Mouse (Mus musculus): Measurements from ENCODE around the gene Nup62. TPM values are rescaled to one million over a fixed set of nuclear protein-coding genes. Genes with fewer than 3 reads are reported as not detected.
A peak's percentile ranks its signal among the peaks of the same experiment; 100 is the strongest.

The Nup62 gene
- polyA plus RNA-seq, 2 experiments: 31.5 to 44.8 TPM

DNA sequence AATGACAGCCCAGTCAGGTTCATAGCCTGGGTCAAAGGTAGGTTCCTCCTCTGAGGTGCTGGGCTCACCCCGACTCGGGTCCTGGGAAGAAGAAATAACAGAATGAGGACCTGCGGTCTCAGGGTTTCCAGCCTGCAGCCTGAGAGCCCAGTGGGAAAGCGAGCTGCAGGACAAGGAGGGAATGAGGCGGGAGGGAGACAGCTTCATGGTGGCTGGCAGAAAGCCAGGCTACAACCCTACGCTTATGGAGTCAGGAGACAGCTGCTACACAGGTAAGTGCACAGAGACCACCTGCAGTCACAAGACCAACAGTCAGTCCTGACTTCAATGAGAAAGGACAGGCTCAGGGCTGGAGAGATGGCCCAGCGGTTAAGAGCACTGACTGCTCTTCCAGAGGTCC lies 30.9 kb downstream of the Nup62 start:
- ATAC-seq (ENCODE audit: insufficient read depth): no peak
- DNase-seq (ENCODE audit: low read depth in 3 of 3, low spot score in 3 of 3): no peak
- no peak overlapping the region for H3K9ac ChIP-seq (replicated peaks)
- no peak overlapping the region for H3K4me2 ChIP-seq (ENCODE audit: low read depth)
- 80% methylated on average over 7 of the region's 7 CpGs for WGBS (ENCODE audit: insufficient replicate concordance)
- TF ChIP-seq CTCF (IDR thresholded peaks at IDR 0.05; ENCODE audit: low read depth): no peak
- TF ChIP-seq EP300 (IDR thresholded peaks at IDR 0.05; ENCODE audit: low read depth): no peak
- no peak overlapping the region for H3K27ac ChIP-seq
- no peaks in the 10 kb centered on the region for H3K27me3 ChIP-seq (ENCODE audit: control insufficient read depth, insufficient read depth, low read length)
- H3K4me3 ChIP-seq (ENCODE audit: insufficient read depth in 1 of 2, low read depth in 2 of 2, low read length in 2 of 2): no peak overlapping the region
- H3K4me1 ChIP-seq (replicated peaks; ENCODE audit: control insufficient read depth in 2 of 2, insufficient read depth in 2 of 2, low read length in 1 of 2): peaks cover 15 to 21% of the 10 kb centered on the region in 2 experiments
- H3K36me3 ChIP-seq (replicated peaks; ENCODE audit: control insufficient read depth, insufficient read depth, low read depth): peaks cover 7% of the 10 kb centered on the region
- H3K9me3 ChIP-seq (ENCODE audit: control insufficient read depth, low read length): no peaks in the 10 kb centered on the region

GRCm38 (mm10) chr7:44847772-44848171 lies 31.9 kb downstream of the Nup62 start:
- Histone ChIP-seq H3K4me3 (ENCODE audit: insufficient read depth in 1 of 2, low read depth in 2 of 2, low read length in 2 of 2) (peak overlapping the region; percentile 80 to 90), H3K4me2 (ENCODE audit: low read depth) (peak overlapping the region; percentile 97), H3K9me3 (ENCODE audit: control insufficient read depth, low read length) (no peaks in the 10 kb centered on the region), H3K9ac (replicated peaks) (peak overlapping the region; percentile 54), H3K27ac (peak overlapping the region; percentile 24), H3K36me3 (replicated peaks; ENCODE audit: control insufficient read depth, insufficient read depth, low read depth) (peaks cover 7% of the 10 kb centered on the region), H3K4me1 (replicated peaks; ENCODE audit: control insufficient read depth in 2 of 2, insufficient read depth in 2 of 2, low read length in 1 of 2) (peaks cover 15 to 22% of the 10 kb centered on the region in 2 experiments), H3K27me3 (ENCODE audit: control insufficient read depth, insufficient read depth, low read length) (no peaks in the 10 kb centered on the region)
- DNase-seq (ENCODE audit: low read depth in 3 of 3, low spot score in 3 of 3): no peak
- TF ChIP-seq EP300 (IDR thresholded peaks at IDR 0.05; ENCODE audit: low read depth): no peak
- TF ChIP-seq CTCF (IDR thresholded peaks at IDR 0.05; ENCODE audit: low read depth): no peak
- no peak for ATAC-seq (ENCODE audit: insufficient read depth)
- WGBS (ENCODE audit: insufficient replicate concordance): 66% methylated on average over 5 of the region's 5 CpGs

GRCm38 (mm10) chr7:44848561-44849415 lies 32.9 kb downstream of the Nup62 start, which contains the start of the genes Akt1s1 and Tbc1d17:
Gene Akt1s1, plus strand, starts transcription at chr7:44848991.
Gene Tbc1d17, minus strand, starts transcription at chr7:44849079.
- Histone ChIP-seq H3K9me3 (ENCODE audit: control insufficient read depth, low read length) (no peaks in the 10 kb centered on the region), H3K4me3 (ENCODE audit: insufficient read depth in 1 of 2, low read depth in 2 of 2, low read length in 2 of 2) (peak within 1 kb of the TSS; percentile 80 to 90), H3K36me3 (replicated peaks; ENCODE audit: control insufficient read depth, insufficient read depth, low read depth) (peaks cover 7% of the 10 kb centered on the region), H3K27ac (peak within 1 kb of the TSS; percentile 88), H3K4me2 (ENCODE audit: low read depth) (peak within 1 kb of the TSS; percentile 97), H3K9ac (replicated peaks) (peak within 1 kb of the TSS; percentile 80), H3K4me1 (replicated peaks; ENCODE audit: control insufficient read depth in 2 of 2, insufficient read depth in 2 of 2, low read length in 1 of 2) (peaks cover 20 to 21% of the 10 kb centered on the region in 2 experiments), H3K27me3 (ENCODE audit: control insufficient read depth, insufficient read depth, low read length) (no peaks in the 10 kb centered on the region)
- WGBS (ENCODE audit: insufficient replicate concordance): under 1% methylated on average over 54 of the region's 54 CpGs
- ATAC-seq (ENCODE audit: insufficient read depth): peak; percentile 82
- TF ChIP-seq EP300 (IDR thresholded peaks at IDR 0.05; ENCODE audit: low read depth) (peak; percentile 32; the same call in 1 of the 2 replicates), CTCF (IDR thresholded peaks at IDR 0.05; ENCODE audit: low read depth) (no peak)
- DNase-seq (ENCODE audit: low read depth in 3 of 3, low spot score in 3 of 3): peak; percentile 94 to 97 (median 95)

GRCm38 (mm10) chr7:44849416-44850111 lies 33.7 kb downstream of the Nup62 start:
- DNase-seq (ENCODE audit: low read depth in 3 of 3, low spot score in 3 of 3) (peak; percentile 82 to 87 (median 83)), ATAC-seq (ENCODE audit: insufficient read depth) (peak; percentile 57)
- H3K4me1 ChIP-seq (replicated peaks; ENCODE audit: control insufficient read depth in 2 of 2, insufficient read depth in 2 of 2, low read length in 1 of 2): peaks cover 20 to 22% of the 10 kb centered on the region in 2 experiments
- H3K9me3 ChIP-seq (ENCODE audit: control insufficient read depth, low read length): no peaks in the 10 kb centered on the region
- peak overlapping the region; percentile 80 for H3K9ac ChIP-seq (replicated peaks)
- WGBS (ENCODE audit: insufficient replicate concordance): under 1% methylated on average over 41 of the region's 41 CpGs
- TF ChIP-seq EP300 (IDR thresholded peaks at IDR 0.05; ENCODE audit: low read depth) (0 out of 2 replicates have a peak, but pooled peaks have one; percentile 0), CTCF (IDR thresholded peaks at IDR 0.05; ENCODE audit: low read depth) (no peak; the same call in 1 of the 2 replicates)
- H3K27ac ChIP-seq: peak overlapping the region; percentile 88
- H3K4me3 ChIP-seq (ENCODE audit: insufficient read depth in 1 of 2, low read depth in 2 of 2, low read length in 2 of 2): peak overlapping the region; percentile 80 to 90
- peaks cover 7% of the 10 kb centered on the region; the same call in 1 of the 2 replicates for H3K36me3 ChIP-seq (replicated peaks; ENCODE audit: control insufficient read depth, insufficient read depth, low read depth)
- H3K27me3 ChIP-seq (ENCODE audit: control insufficient read depth, insufficient read depth, low read length): no peaks in the 10 kb centered on the region
- H3K4me2 ChIP-seq (ENCODE audit: low read depth): peak overlapping the region; percentile 97

Measured in liver, embryonic 14.5 days (tissue).